Mouse (Mus musculus): ENCODE data around the gene Carm1. TPM values are rescaled to one million over a fixed set of nuclear protein-coding genes. Genes with fewer than 3 reads are reported as not detected.

The Carm1 gene
- polyA plus RNA-seq, 1 experiment from 2014 or later: 10.8 TPM

- H3K36me3 ChIP-seq (ENCODE audit: insufficient read depth, low read length): peaks cover 30% of the 10 kb centered on the region
- no peak for ATAC-seq
- TF ChIP-seq CTCF (IDR thresholded peaks at IDR 0.05) (no peak), EP300 (IDR thresholded peaks at IDR 0.05) (no peak)
- whole genome bisulfite sequencing: 75% methylated on average over 3 of the region's 3 CpGs
- H3K4me2 ChIP-seq (replicated peaks; ENCODE audit: low read depth, low read length): no peak overlapping the region
- no peaks in the 10 kb centered on the region for H3K9me3 ChIP-seq (ENCODE audit: low read length)
- no peaks in the 10 kb centered on the region for H3K27me3 ChIP-seq (replicated peaks; ENCODE audit: insufficient read depth, low read length)
- no peak overlapping the region for H3K4me3 ChIP-seq (ENCODE audit: low read depth, low read length)
- no peaks in the 10 kb centered on the region for H3K4me1 ChIP-seq (ENCODE audit: insufficient read depth, low read depth, low read length)
- H3K9ac ChIP-seq (replicated peaks; ENCODE audit: low read depth): no peak overlapping the region
- DNase-seq (ENCODE audit: low spot score): no peak
- no peak overlapping the region for H3K27ac ChIP-seq (ENCODE audit: low read length)
Measured at GRCm38 (mm10) chr9:21578226-21578625, 31.5 kb downstream of the Carm1 start.

DNA sequence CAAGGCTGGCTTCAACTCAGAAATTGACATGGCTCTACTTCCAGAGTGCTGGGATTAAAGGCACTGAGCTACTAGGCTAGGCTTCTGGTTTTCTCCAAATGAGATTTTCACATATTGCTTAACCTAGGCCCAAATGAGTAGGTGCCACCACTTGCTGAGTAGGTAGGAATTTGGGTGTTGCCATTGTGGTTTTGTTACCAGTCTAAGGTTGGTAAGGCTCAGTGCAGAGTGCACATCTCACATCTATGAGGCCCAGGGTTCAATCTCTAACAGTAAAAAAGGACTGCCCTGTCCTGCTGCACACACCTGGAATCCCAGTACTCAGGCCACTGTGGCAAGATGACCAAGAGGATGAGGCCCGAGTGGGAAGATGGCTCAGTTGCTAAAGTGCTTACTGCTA is 38.7 kb downstream of the Carm1 start:
- H3K9ac ChIP-seq (replicated peaks; ENCODE audit: low read depth): no peak overlapping the region
- H3K4me3 ChIP-seq (ENCODE audit: low read depth, low read length): no peak overlapping the region
- ATAC-seq: no peak
- WGBS: 95% methylated on average over 1 of the region's 1 CpGs
- peaks cover 42% of the 10 kb centered on the region for H3K36me3 ChIP-seq (ENCODE audit: insufficient read depth, low read length)
- no peak overlapping the region for H3K4me2 ChIP-seq (replicated peaks; ENCODE audit: low read depth, low read length)
- no peak for DNase-seq (ENCODE audit: low spot score)
- no peak overlapping the region for H3K27ac ChIP-seq (ENCODE audit: low read length)
- no peaks in the 10 kb centered on the region for H3K4me1 ChIP-seq (ENCODE audit: insufficient read depth, low read depth, low read length)
- H3K27me3 ChIP-seq (replicated peaks; ENCODE audit: insufficient read depth, low read length): no peaks in the 10 kb centered on the region
- no peak for TF ChIP-seq CTCF (IDR thresholded peaks at IDR 0.05)
- TF ChIP-seq EP300 (IDR thresholded peaks at IDR 0.05): no peak
- no peaks in the 10 kb centered on the region for H3K9me3 ChIP-seq (ENCODE audit: low read length)

DNA sequence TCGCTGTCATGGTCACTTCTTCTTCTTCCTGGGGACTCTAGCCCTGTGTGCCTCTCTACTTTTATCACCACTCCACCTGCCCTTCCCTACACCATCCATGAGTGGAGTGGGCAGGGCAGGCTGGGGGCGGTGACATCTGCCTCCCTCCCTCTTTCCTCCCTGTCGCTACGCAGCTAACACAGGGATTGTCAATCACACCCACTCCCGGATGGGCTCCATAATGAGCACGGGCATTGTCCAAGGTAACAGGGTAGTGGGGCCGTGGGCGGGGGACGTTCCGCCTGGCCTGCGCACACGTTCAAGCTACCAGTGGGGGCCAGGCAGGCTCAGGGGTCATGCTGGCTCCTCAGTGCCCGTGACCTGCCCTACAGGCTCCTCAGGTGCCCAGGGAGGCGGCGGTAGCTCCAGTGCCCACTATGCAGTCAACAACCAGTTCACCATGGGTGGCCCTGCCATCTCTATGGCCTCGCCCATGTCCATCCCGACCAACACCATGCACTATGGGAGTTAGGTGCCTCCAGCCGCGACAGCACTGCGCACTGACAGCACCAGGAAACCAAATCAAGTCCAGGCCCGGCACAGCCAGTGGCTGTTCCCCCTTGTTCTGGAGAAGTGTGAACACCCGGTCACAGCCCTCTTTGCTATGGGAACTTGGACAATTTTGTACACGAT is 41.1 kb downstream of the Carm1 start:
- no peak overlapping the region for H3K4me3 ChIP-seq (ENCODE audit: low read depth, low read length)
- H3K27me3 ChIP-seq (replicated peaks; ENCODE audit: insufficient read depth, low read length): no peaks in the 10 kb centered on the region
- H3K9ac ChIP-seq (replicated peaks; ENCODE audit: low read depth): no peak overlapping the region
- TF ChIP-seq CTCF (IDR thresholded peaks at IDR 0.05) (no peak), EP300 (IDR thresholded peaks at IDR 0.05) (no peak)
- ATAC-seq: no peak
- no peak overlapping the region for H3K4me2 ChIP-seq (replicated peaks; ENCODE audit: low read depth, low read length)
- WGBS: 87% methylated on average over 23 of the region's 23 CpGs
- H3K36me3 ChIP-seq (ENCODE audit: insufficient read depth, low read length): peaks cover 24% of the 10 kb centered on the region
- no peaks in the 10 kb centered on the region for H3K9me3 ChIP-seq (ENCODE audit: low read length)
- H3K4me1 ChIP-seq (ENCODE audit: insufficient read depth, low read depth, low read length): no peaks in the 10 kb centered on the region
- no peak for DNase-seq (ENCODE audit: low spot score)
- H3K27ac ChIP-seq (ENCODE audit: low read length): no peak overlapping the region

GRCm38 (mm10) chr9:21588350-21588749 is 41.7 kb downstream of the Carm1 start:
- H3K36me3 ChIP-seq (ENCODE audit: insufficient read depth, low read length): peaks cover 24% of the 10 kb centered on the region
- H3K9me3 ChIP-seq (ENCODE audit: low read length): no peaks in the 10 kb centered on the region
- no peak overlapping the region for H3K27ac ChIP-seq (ENCODE audit: low read length)
- no peaks in the 10 kb centered on the region for H3K27me3 ChIP-seq (replicated peaks; ENCODE audit: insufficient read depth, low read length)
- H3K4me3 ChIP-seq (ENCODE audit: low read depth, low read length): no peak overlapping the region
- no peak for ATAC-seq
- no peak overlapping the region for H3K4me2 ChIP-seq (replicated peaks; ENCODE audit: low read depth, low read length)
- no peaks in the 10 kb centered on the region for H3K4me1 ChIP-seq (ENCODE audit: insufficient read depth, low read depth, low read length)
- no peak for DNase-seq (ENCODE audit: low spot score)
- 82% methylated on average over 8 of the region's 8 CpGs for WGBS
- H3K9ac ChIP-seq (replicated peaks; ENCODE audit: low read depth): no peak overlapping the region
- TF ChIP-seq CTCF (IDR thresholded peaks at IDR 0.05) (no peak), EP300 (IDR thresholded peaks at IDR 0.05) (no peak)

- no peak for ATAC-seq
- DNase-seq (ENCODE audit: low spot score): no peak
- Histone ChIP-seq H3K27ac (ENCODE audit: low read length) (no peak overlapping the region), H3K9me3 (ENCODE audit: low read length) (no peaks in the 10 kb centered on the region), H3K4me2 (replicated peaks; ENCODE audit: low read depth, low read length) (no peak overlapping the region), H3K27me3 (replicated peaks; ENCODE audit: insufficient read depth, low read length) (no peaks in the 10 kb centered on the region), H3K36me3 (ENCODE audit: insufficient read depth, low read length) (peaks cover 17% of the 10 kb centered on the region), H3K9ac (replicated peaks; ENCODE audit: low read depth) (no peak overlapping the region), H3K4me1 (ENCODE audit: insufficient read depth, low read depth, low read length) (0 out of 2 replicates have a peak, but pooled peaks cover 6% of the 10 kb centered on the region), H3K4me3 (ENCODE audit: low read depth, low read length) (no peak overlapping the region)
- TF ChIP-seq CTCF (IDR thresholded peaks at IDR 0.05) (no peak), EP300 (IDR thresholded peaks at IDR 0.05) (no peak)
- whole genome bisulfite sequencing: 86% methylated on average over 5 of the region's 5 CpGs
Measured at GRCm38 (mm10) chr9:21589538-21589937, 42.8 kb downstream of the Carm1 start.

- H3K27ac ChIP-seq (ENCODE audit: low read length): no peak overlapping the region
- no peak overlapping the region for H3K4me3 ChIP-seq (ENCODE audit: low read depth, low read length)
- ATAC-seq: no peak
- TF ChIP-seq CTCF (IDR thresholded peaks at IDR 0.05) (no peak), EP300 (IDR thresholded peaks at IDR 0.05) (no peak)
- H3K4me1 ChIP-seq (ENCODE audit: insufficient read depth, low read depth, low read length): 0 out of 2 replicates have a peak, but pooled peaks cover 6% of the 10 kb centered on the region
- H3K9ac ChIP-seq (replicated peaks; ENCODE audit: low read depth): no peak overlapping the region
- DNase-seq (ENCODE audit: low spot score): no peak
- no peak overlapping the region for H3K4me2 ChIP-seq (replicated peaks; ENCODE audit: low read depth, low read length)
- 77% methylated on average over 6 of the region's 6 CpGs for WGBS
- no peaks in the 10 kb centered on the region for H3K9me3 ChIP-seq (ENCODE audit: low read length)
- peaks cover 11% of the 10 kb centered on the region for H3K36me3 ChIP-seq (ENCODE audit: insufficient read depth, low read length)
- H3K27me3 ChIP-seq (replicated peaks; ENCODE audit: insufficient read depth, low read length): no peaks in the 10 kb centered on the region
Measured at GRCm38 (mm10) chr9:21591127-21591830, 44.6 kb downstream of the Carm1 start.
